Mouse (Mus musculus): Measurements from ENCODE around the gene Bean1. TPM values are rescaled to one million over a fixed set of nuclear protein-coding genes. Genes with fewer than 3 reads are reported as not detected.

Gene Bean1
- polyA plus RNA-seq, 1 experiment from 2014 or later = 1.6 TPM

- ATAC-seq (ENCODE audit: low FRiP score, low read depth) = 0 out of 2 replicates have a peak, but pooled peaks have one; percentile 24
- Histone ChIP-seq H3K9me3 (no peaks in the 10 kb centered on the region), H3K27ac (replicated peaks) (no peak overlapping the region), H3K36me3 (no peaks in the 10 kb centered on the region), H3K27me3 (peaks cover 17% of the 10 kb centered on the region), H3K4me3 (no peak overlapping the region), H3K9ac (replicated peaks) (no peak overlapping the region), H3K4me1 (no peaks in the 10 kb centered on the region), H3K4me2 (replicated peaks) (no peak overlapping the region)
- WGBS = 88% methylated on average over 4 of the region's 4 CpGs
These were observed 6.8 kb downstream of the Bean1 start for GRCm38 (mm10) chr8:104177054-104177453.

- no peak overlapping the region for H3K9ac ChIP-seq (replicated peaks)
- 42% methylated on average over 6 of the region's 6 CpGs for WGBS
- no peaks in the 10 kb centered on the region for H3K9me3 ChIP-seq
- peaks cover 6% of the 10 kb centered on the region; the same call in 1 of the 2 replicates for H3K4me1 ChIP-seq
- H3K4me3 ChIP-seq = no peak overlapping the region
- ATAC-seq (ENCODE audit: low FRiP score, low read depth) = no peak
- H3K27me3 ChIP-seq = 0 out of 2 replicates have a peak, but pooled peaks cover 6% of the 10 kb centered on the region
- H3K4me2 ChIP-seq (replicated peaks) = no peak overlapping the region
- no peaks in the 10 kb centered on the region for H3K36me3 ChIP-seq
- H3K27ac ChIP-seq (replicated peaks) = no peak overlapping the region
These were observed 14.7 kb downstream of the Bean1 start for GRCm38 (mm10) chr8:104184905-104185304.

- ATAC-seq (ENCODE audit: low FRiP score, low read depth) = no peak
- no peak overlapping the region for H3K9ac ChIP-seq (replicated peaks)
- WGBS = 93% methylated on average over 4 of the region's 4 CpGs
These were observed 16.6 kb downstream of the Bean1 start for GRCm38 (mm10) chr8:104186827-104187226.

GRCm38 (mm10) chr8:104187622-104188021, 17.4 kb downstream of the Bean1 start:
- no peak overlapping the region for H3K9ac ChIP-seq (replicated peaks)
- H3K27me3 ChIP-seq = 0 out of 2 replicates have a peak, but pooled peaks cover 6% of the 10 kb centered on the region
- H3K4me1 ChIP-seq = peaks cover 6% of the 10 kb centered on the region; the same call in 1 of the 2 replicates
- H3K27ac ChIP-seq (replicated peaks) = no peak overlapping the region
- H3K4me2 ChIP-seq (replicated peaks) = no peak overlapping the region
- WGBS = 92% methylated on average over 6 of the region's 6 CpGs
- no peaks in the 10 kb centered on the region for H3K9me3 ChIP-seq
- no peak overlapping the region for H3K4me3 ChIP-seq
- H3K36me3 ChIP-seq = no peaks in the 10 kb centered on the region
- ATAC-seq (ENCODE audit: low FRiP score, low read depth) = no peak

More at GRCm38 (mm10) chr8:104186827-104187226, 16.6 kb downstream of the Bean1 start:
- H3K4me1 ChIP-seq = peaks cover 6% of the 10 kb centered on the region; the same call in 1 of the 2 replicates
- no peak overlapping the region for H3K4me3 ChIP-seq
- no peaks in the 10 kb centered on the region for H3K36me3 ChIP-seq
- no peak overlapping the region for H3K4me2 ChIP-seq (replicated peaks)
- no peaks in the 10 kb centered on the region for H3K9me3 ChIP-seq
- no peak overlapping the region for H3K27ac ChIP-seq (replicated peaks)
- 0 out of 2 replicates have a peak, but pooled peaks cover 6% of the 10 kb centered on the region for H3K27me3 ChIP-seq

- Histone ChIP-seq H3K27ac (replicated peaks) (no peak overlapping the region), H3K36me3 (no peaks in the 10 kb centered on the region), H3K4me3 (no peak overlapping the region), H3K27me3 (0 out of 2 replicates have a peak, but pooled peaks cover 6% of the 10 kb centered on the region), H3K4me2 (replicated peaks) (no peak overlapping the region), H3K9me3 (0 out of 2 replicates have a peak, but pooled peaks cover 3% of the 10 kb centered on the region), H3K4me1 (peaks cover 6% of the 10 kb centered on the region; the same call in 1 of the 2 replicates), H3K9ac (replicated peaks) (no peak overlapping the region)
- WGBS = 68% methylated on average over 5 of the region's 5 CpGs
- ATAC-seq (ENCODE audit: low FRiP score, low read depth) = no peak
These were observed 18.2 kb downstream of the Bean1 start for GRCm38 (mm10) chr8:104188459-104188858.

GRCm38 (mm10) chr8:104190777-104191468, 20.7 kb downstream of the Bean1 start:
- WGBS = 65% methylated on average over 6 of the region's 6 CpGs
- 0 out of 2 replicates have a peak, but pooled peaks cover 3% of the 10 kb centered on the region for H3K9me3 ChIP-seq
- 0 out of 2 replicates have a peak, but pooled peaks cover 6% of the 10 kb centered on the region for H3K27me3 ChIP-seq
- no peak overlapping the region for H3K4me2 ChIP-seq (replicated peaks)
- no peak overlapping the region for H3K4me3 ChIP-seq
- H3K9ac ChIP-seq (replicated peaks) = no peak overlapping the region
- 0 out of 2 replicates have a peak overlapping the region, but pooled peaks have one; percentile 47 for H3K27ac ChIP-seq (replicated peaks)
- H3K36me3 ChIP-seq = no peaks in the 10 kb centered on the region
- ATAC-seq (ENCODE audit: low FRiP score, low read depth) = no peak
- H3K4me1 ChIP-seq = no peaks in the 10 kb centered on the region; the same call in 1 of the 2 replicates

GRCm38 (mm10) chr8:104191496-104191895, 21.3 kb downstream of the Bean1 start:
- no peaks in the 10 kb centered on the region; the same call in 1 of the 2 replicates for H3K4me1 ChIP-seq
- H3K27ac ChIP-seq (replicated peaks) = peak overlapping the region; percentile 47; the same call in 1 of the 2 replicates
- no peak overlapping the region for H3K9ac ChIP-seq (replicated peaks)
- H3K4me2 ChIP-seq (replicated peaks) = 0 out of 2 replicates have a peak overlapping the region, but pooled peaks have one; percentile 11
- 0 out of 2 replicates have a peak, but pooled peaks cover 6% of the 10 kb centered on the region for H3K27me3 ChIP-seq
- H3K36me3 ChIP-seq = no peaks in the 10 kb centered on the region
- WGBS = 40% methylated on average over 11 of the region's 11 CpGs
- peak; percentile 74; the same call in 1 of the 2 replicates for ATAC-seq (ENCODE audit: low FRiP score, low read depth)
- H3K4me3 ChIP-seq = no peak overlapping the region
- H3K9me3 ChIP-seq = 0 out of 2 replicates have a peak, but pooled peaks cover 3% of the 10 kb centered on the region

- Histone ChIP-seq H3K9ac (replicated peaks) (no peak overlapping the region), H3K4me3 (no peak overlapping the region), H3K27ac (replicated peaks) (no peak overlapping the region), H3K36me3 (no peaks in the 10 kb centered on the region), H3K4me2 (replicated peaks) (no peak overlapping the region), H3K27me3 (no peaks in the 10 kb centered on the region), H3K4me1 (no peaks in the 10 kb centered on the region), H3K9me3 (no peaks in the 10 kb centered on the region)
- ATAC-seq (ENCODE audit: low FRiP score, low read depth) = no peak
- WGBS = 88% methylated on average over 5 of the region's 5 CpGs
These were observed 29.6 kb downstream of the Bean1 start for GRCm38 (mm10) chr8:104199802-104200201.

DNA sequence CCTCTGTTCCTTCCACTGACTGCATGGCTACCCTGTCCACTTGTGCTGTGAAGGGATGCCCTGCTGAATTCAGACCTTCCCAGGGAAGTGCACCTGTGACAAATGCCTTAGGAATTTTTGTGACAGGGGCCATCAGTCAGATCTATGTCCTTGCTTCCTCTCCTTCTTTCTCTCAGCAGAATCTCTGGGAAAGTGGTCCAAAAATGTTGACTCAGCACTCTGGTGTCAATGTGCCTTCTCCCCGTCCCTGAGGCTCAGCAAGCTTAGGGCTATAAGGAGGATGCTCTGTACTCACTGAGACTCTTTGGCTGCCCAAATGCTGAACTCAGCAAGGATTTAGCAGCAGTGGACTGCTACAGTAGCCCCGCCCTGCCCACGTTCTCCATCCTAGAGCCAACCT, 31.4 kb downstream of the Bean1 start:
- WGBS = 80% methylated on average over 3 of the region's 3 CpGs
- no peaks in the 10 kb centered on the region for H3K9me3 ChIP-seq
- no peak for ATAC-seq (ENCODE audit: low FRiP score, low read depth)

DNA sequence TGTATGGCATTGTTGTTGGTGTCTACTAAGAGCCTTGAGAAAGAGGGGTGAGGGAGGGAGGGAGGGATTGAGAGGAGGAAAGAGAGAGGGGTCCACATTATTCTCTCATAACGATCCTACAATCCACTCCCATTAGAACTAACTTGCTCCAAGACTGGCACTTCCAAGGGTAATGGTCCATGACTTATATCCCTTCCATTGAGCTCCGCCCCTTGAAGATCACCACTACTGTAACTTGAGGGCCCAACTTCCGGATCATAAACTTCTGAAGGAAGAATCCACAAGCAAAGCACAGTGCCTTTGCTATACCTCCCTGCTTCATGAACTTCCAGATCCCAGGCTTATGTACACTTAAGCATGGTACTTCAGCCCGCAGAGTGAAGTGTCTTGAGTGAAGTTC, 32.1 kb downstream of the Bean1 start:
- Histone ChIP-seq H3K9me3 (no peaks in the 10 kb centered on the region), H3K9ac (replicated peaks) (no peak overlapping the region), H3K27me3 (no peaks in the 10 kb centered on the region), H3K4me1 (no peaks in the 10 kb centered on the region), H3K4me2 (replicated peaks) (no peak overlapping the region), H3K4me3 (no peak overlapping the region), H3K36me3 (no peaks in the 10 kb centered on the region), H3K27ac (replicated peaks) (no peak overlapping the region)
- ATAC-seq (ENCODE audit: low FRiP score, low read depth) = no peak
- WGBS = 89% methylated on average over 4 of the region's 4 CpGs

More for the DNA sequence above, 31.4 kb downstream of the Bean1 start:
- Histone ChIP-seq H3K27ac (replicated peaks) (no peak overlapping the region), H3K4me3 (no peak overlapping the region), H3K4me1 (no peaks in the 10 kb centered on the region), H3K36me3 (no peaks in the 10 kb centered on the region), H3K9ac (replicated peaks) (no peak overlapping the region), H3K27me3 (no peaks in the 10 kb centered on the region), H3K4me2 (replicated peaks) (no peak overlapping the region)

DNA sequence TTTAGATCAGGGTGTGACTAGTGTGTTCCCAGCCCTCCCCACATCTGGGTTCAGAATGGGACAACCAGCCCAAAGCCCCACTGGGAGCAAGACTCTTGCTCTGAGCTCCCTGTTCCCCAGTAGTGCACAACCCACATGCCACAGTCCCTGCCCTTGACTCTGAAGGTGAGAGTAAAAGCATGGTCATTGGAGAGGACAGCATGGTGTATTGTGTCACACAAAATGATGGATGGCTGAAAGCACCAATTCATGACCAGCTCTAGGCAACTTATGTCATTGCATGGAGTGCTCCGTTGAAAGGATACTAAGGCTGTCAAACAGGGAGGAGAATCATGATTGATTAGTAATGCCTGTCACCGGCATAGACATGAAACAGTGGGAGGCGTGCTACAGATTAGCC, 35.0 kb downstream of the Bean1 start:
- WGBS = 69% methylated on average over 3 of the region's 3 CpGs
- Histone ChIP-seq H3K9me3 (no peaks in the 10 kb centered on the region), H3K9ac (replicated peaks) (no peak overlapping the region), H3K36me3 (no peaks in the 10 kb centered on the region), H3K4me2 (replicated peaks) (no peak overlapping the region), H3K27ac (replicated peaks) (no peak overlapping the region), H3K4me3 (no peak overlapping the region), H3K4me1 (no peaks in the 10 kb centered on the region), H3K27me3 (no peaks in the 10 kb centered on the region)
- ATAC-seq (ENCODE audit: low FRiP score, low read depth) = peak; percentile 27; the same call in 1 of the 2 replicates

- 90% methylated on average over 5 of the region's 5 CpGs for WGBS
- Histone ChIP-seq H3K27ac (replicated peaks) (no peak overlapping the region), H3K4me1 (0 out of 2 replicates have a peak, but pooled peaks cover 4% of the 10 kb centered on the region), H3K4me2 (replicated peaks) (no peak overlapping the region), H3K36me3 (no peaks in the 10 kb centered on the region), H3K9me3 (no peaks in the 10 kb centered on the region), H3K4me3 (no peak overlapping the region), H3K27me3 (no peaks in the 10 kb centered on the region), H3K9ac (replicated peaks) (no peak overlapping the region)
- ATAC-seq (ENCODE audit: low FRiP score, low read depth) = no peak
These were observed 47.4 kb downstream of the Bean1 start for GRCm38 (mm10) chr8:104217601-104218000.
